Mouse (Mus musculus): ENCODE results near the gene Smox.

DNA sequence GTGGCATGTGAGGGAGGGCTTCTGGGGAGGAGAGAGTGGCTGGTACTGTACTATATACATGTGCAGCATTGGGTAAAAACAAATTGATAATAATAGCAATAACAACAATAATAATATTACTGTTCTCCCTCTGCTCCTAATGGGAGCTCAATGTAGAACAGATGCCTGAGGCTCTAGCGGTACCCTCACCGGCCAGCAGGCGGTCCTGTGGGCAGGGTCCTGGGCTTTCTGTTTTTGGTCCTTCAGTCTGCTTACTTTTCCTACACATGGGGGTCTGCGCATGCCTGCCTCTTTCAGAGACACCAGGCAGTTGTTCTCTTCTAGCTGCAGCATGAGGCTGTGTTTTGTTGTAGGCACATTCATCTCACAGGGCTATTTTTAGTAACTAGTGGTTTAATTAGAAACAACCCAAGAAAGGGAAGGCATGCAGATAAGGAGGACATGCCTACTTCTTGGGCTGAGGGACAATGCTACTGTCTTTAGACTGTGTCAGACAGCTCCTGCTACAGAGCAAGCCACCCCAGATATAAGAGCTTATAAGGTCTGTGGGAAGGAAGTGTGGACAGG lies 22.8 kb downstream of the Smox start:
- TF ChIP-seq CTCF (IDR thresholded peaks at IDR 0.05; ENCODE audit: control insufficient read depth, insufficient read depth, insufficient replicate concordance, low read depth, low read length) (no peak), POLR2A (IDR thresholded peaks at IDR 0.05; ENCODE audit: control insufficient read depth, low read depth, low read length) (no peak)
